Mouse (Mus musculus) hindbrain, embryonic 12.5 days (tissue): ENCODE measurements around the gene Med13l. TPM values are rescaled to one million over a fixed set of nuclear protein-coding genes. Genes with fewer than 3 reads are reported as not detected.
"Not testable (repeated sequence)": the region's sequence is repeated elsewhere in the genome, so short reads cannot be mapped to it uniquely, and the experiment has no call there.

Experiments
- ATAC-seq: fragments of 200-750 bp; cut with Nextera tagmentation; 2 replicates; pipeline ENCODE4 v1.8.0; 2017; ENCODE audit warnings: moderate TSS enrichment; ENCODE audit not compliant: low FRiP score
- H3K27ac ChIP-seq: fragments of 300-500 bp; sonication (generic); 2 replicates; pipeline ENCODE4 v1.5.1; 2016; ENCODE audit warnings: mild to moderate bottlenecking
- H3K27me3 ChIP-seq: fragments of 300-500 bp; sonication (generic); 2 replicates; pipeline ENCODE4 v1.6.1; 2016; ENCODE audit warnings: mild to moderate bottlenecking
- H3K36me3 ChIP-seq: fragments of 300-500 bp; sonication (generic); 2 replicates; pipeline ENCODE4 v1.6.1; 2016; ENCODE audit warnings: mild to moderate bottlenecking
- H3K4me1 ChIP-seq: fragments of 300-500 bp; sonication (generic); 2 replicates; pipeline ENCODE4 v1.6.1; 2016
- H3K4me2 ChIP-seq: fragments of 300-500 bp; sonication (generic); replicated peaks from 2 replicates; pipeline ENCODE4 v1.6.1; 2016; ENCODE audit warnings: mild to moderate bottlenecking
- H3K4me3 ChIP-seq: fragments of 300-500 bp; sonication (generic); 2 replicates; pipeline ENCODE4 v1.5.1; 2016; ENCODE audit warnings: mild to moderate bottlenecking
- H3K9ac ChIP-seq: fragments of 300-500 bp; sonication (generic); 2 replicates; pipeline ENCODE4 v1.6.1; 2016; ENCODE audit warnings: mild to moderate bottlenecking, moderate library complexity
- H3K9me3 ChIP-seq: fragments of 300-500 bp; sonication (generic); replicated peaks from 2 replicates; pipeline ENCODE4 v1.6.1; 2016; ENCODE audit warnings: mild to moderate bottlenecking
- WGBS: fragments of 180-500 bp; shearing (Covaris S2); methylation state at CpG from one replicate; pipeline ENCODE4 v1.1.7; 2016; 5-methylcytosine and 5-hydroxymethylcytosine counted together
- polyA plus RNA-seq: library from polyadenylated mRNA; unstranded; fragments of >200 nt; fragmentation: Nextera tagmentation; extraction: Ambion mirVana; gene quantifications from 2 replicates; pipeline ENCODE4 v1.2.1, GENCODE M21; 2016

Gene Med13l
- polyA plus RNA-seq, 1 experiment from 2014 or later, result 18.7 TPM

GRCm38 (mm10) chr5:118644041-118644440 lies 83.6 kb downstream of the Med13l start:
- H3K9ac ChIP-seq, result no peak overlapping the region
- WGBS, result 90% methylated on average over 12 of the region's 12 CpGs
- H3K27me3 ChIP-seq, result no peaks in the 10 kb centered on the region
- H3K27ac ChIP-seq, result no peak overlapping the region
- peaks cover 39% of the 10 kb centered on the region for H3K4me1 ChIP-seq
- H3K36me3 ChIP-seq, result no peaks in the 10 kb centered on the region
- no peak overlapping the region for H3K4me2 ChIP-seq
- no peak overlapping the region for H3K4me3 ChIP-seq
- H3K9me3 ChIP-seq, result no peaks in the 10 kb centered on the region
- ATAC-seq, result no peak

DNA sequence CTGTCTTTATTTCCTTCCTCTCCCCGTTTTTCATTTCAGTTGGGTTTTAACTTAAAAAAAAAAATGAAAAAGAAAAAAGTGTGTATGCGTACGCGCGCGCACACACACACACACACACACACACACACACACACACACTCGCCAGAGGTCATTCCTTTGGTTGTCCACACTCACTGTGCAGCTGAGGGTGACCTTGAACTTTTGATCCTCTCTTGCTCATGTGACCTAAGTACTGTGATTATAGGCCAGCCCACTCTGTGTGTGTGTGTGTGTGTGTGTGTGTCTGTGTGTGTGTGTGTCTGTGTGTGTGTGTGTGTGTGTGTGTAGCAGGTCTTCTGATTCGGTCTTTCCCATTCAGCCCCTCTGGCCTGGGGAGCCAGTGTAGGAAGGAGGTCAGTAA lies 84.0 kb downstream of the Med13l start:
- no peak overlapping the region for H3K4me3 ChIP-seq
- H3K27me3 ChIP-seq, result no peaks in the 10 kb centered on the region
- H3K9ac ChIP-seq, result no peak overlapping the region
- H3K4me1 ChIP-seq, result peaks cover 39% of the 10 kb centered on the region
- 94% methylated on average over 8 of the region's 8 CpGs for WGBS
- H3K36me3 ChIP-seq, result no peaks in the 10 kb centered on the region
- ATAC-seq, result no peak
- no peak overlapping the region for H3K27ac ChIP-seq
- no peak overlapping the region for H3K4me2 ChIP-seq
- H3K9me3 ChIP-seq, result no peaks in the 10 kb centered on the region

GRCm38 (mm10) chr5:118645196-118645805 lies 84.8 kb downstream of the Med13l start:
- Histone ChIP-seq H3K36me3 (no peaks in the 10 kb centered on the region), H3K27ac (no peak overlapping the region), H3K9ac (no peak overlapping the region), H3K9me3 (no peaks in the 10 kb centered on the region), H3K4me1 (peaks cover 33% of the 10 kb centered on the region), H3K27me3 (no peaks in the 10 kb centered on the region), H3K4me3 (no peak overlapping the region), H3K4me2 (no peak overlapping the region)
- ATAC-seq, result no peak
- WGBS, result 83% methylated on average over 10 of the region's 10 CpGs

- Histone ChIP-seq H3K4me3 (no peak overlapping the region), H3K27ac (no peak overlapping the region), H3K9ac (no peak overlapping the region), H3K4me2 (no peak overlapping the region), H3K27me3 (no peaks in the 10 kb centered on the region), H3K9me3 (no peaks in the 10 kb centered on the region), H3K36me3 (no peaks in the 10 kb centered on the region), H3K4me1 (peaks cover 38% of the 10 kb centered on the region)
- ATAC-seq, result no peak
- WGBS, result 67% methylated on average over 5 of the region's 5 CpGs
Observed at GRCm38 (mm10) chr5:118646897-118647296, 86.4 kb downstream of the Med13l start.

GRCm38 (mm10) chr5:118647384-118647783 lies 86.9 kb downstream of the Med13l start:
- Histone ChIP-seq H3K4me1 (peaks cover 37% of the 10 kb centered on the region), H3K4me2 (no peak overlapping the region), H3K27me3 (no peaks in the 10 kb centered on the region), H3K4me3 (no peak overlapping the region), H3K9me3 (no peaks in the 10 kb centered on the region), H3K9ac (no peak overlapping the region), H3K36me3 (no peaks in the 10 kb centered on the region), H3K27ac (no peak overlapping the region)
- 66% methylated on average over 6 of the region's 6 CpGs for WGBS
- no peak for ATAC-seq

GRCm38 (mm10) chr5:118649215-118650006 lies 88.9 kb downstream of the Med13l start:
- Histone ChIP-seq H3K27ac (no peak overlapping the region), H3K9ac (no peak overlapping the region), H3K4me1 (peaks cover 30% of the 10 kb centered on the region), H3K4me3 (no peak overlapping the region), H3K4me2 (no peak overlapping the region), H3K27me3 (no peaks in the 10 kb centered on the region), H3K36me3 (no peaks in the 10 kb centered on the region), H3K9me3 (no peaks in the 10 kb centered on the region)
- no peak for ATAC-seq
- 88% methylated on average over 10 of the region's 10 CpGs for WGBS

- Histone ChIP-seq H3K4me1 (peaks cover 34% of the 10 kb centered on the region), H3K9ac (no peak overlapping the region), H3K4me2 (no peak overlapping the region), H3K27ac (no peak overlapping the region), H3K4me3 (no peak overlapping the region), H3K36me3 (no peaks in the 10 kb centered on the region), H3K27me3 (no peaks in the 10 kb centered on the region), H3K9me3 (no peaks in the 10 kb centered on the region)
- 91% methylated on average over 4 of the region's 4 CpGs for WGBS
- ATAC-seq, result no peak
Observed at GRCm38 (mm10) chr5:118650007-118650548, 89.6 kb downstream of the Med13l start.

DNA sequence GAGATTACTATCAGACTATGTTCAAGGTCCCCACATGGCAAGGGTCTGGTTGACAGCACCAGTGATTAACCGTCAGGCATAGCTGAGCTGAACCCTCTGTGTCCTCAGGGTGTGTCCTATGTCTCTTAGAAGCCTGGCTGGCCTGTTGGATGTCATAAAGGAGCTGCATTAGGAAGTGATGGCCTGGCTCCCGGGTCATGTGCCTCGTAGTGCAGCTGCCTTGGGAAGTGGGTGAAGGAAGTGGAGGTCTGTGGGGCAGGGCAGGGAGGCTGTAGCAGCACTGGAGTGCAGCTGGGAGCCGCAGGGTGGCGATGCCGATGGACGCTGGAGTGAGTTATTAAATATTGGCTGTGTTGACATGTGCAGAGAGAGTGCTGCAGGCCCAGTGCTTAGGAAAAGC lies 90.3 kb downstream of the Med13l start:
- peaks cover 33% of the 10 kb centered on the region for H3K4me1 ChIP-seq
- ATAC-seq, result no peak
- no peaks in the 10 kb centered on the region for H3K36me3 ChIP-seq
- H3K4me3 ChIP-seq, result no peak overlapping the region
- H3K27me3 ChIP-seq, result no peaks in the 10 kb centered on the region
- no peak overlapping the region for H3K4me2 ChIP-seq
- WGBS, result 77% methylated on average over 7 of the region's 7 CpGs
- no peak overlapping the region for H3K9ac ChIP-seq
- no peak overlapping the region for H3K27ac ChIP-seq
- no peaks in the 10 kb centered on the region for H3K9me3 ChIP-seq

- H3K27ac ChIP-seq, result no peak overlapping the region
- H3K36me3 ChIP-seq, result no peaks in the 10 kb centered on the region
- H3K4me2 ChIP-seq, result no peak overlapping the region
- no peak overlapping the region for H3K9ac ChIP-seq
- ATAC-seq, result no peak
- 91% methylated on average over 8 of the region's 8 CpGs for WGBS
- H3K27me3 ChIP-seq, result no peaks in the 10 kb centered on the region
- no peak overlapping the region for H3K4me3 ChIP-seq
- no peaks in the 10 kb centered on the region for H3K9me3 ChIP-seq
- H3K4me1 ChIP-seq, result peaks cover 22% of the 10 kb centered on the region
Observed at GRCm38 (mm10) chr5:118652611-118653010, 92.1 kb downstream of the Med13l start.

GRCm38 (mm10) chr5:118653119-118653518 lies 92.6 kb downstream of the Med13l start:
- H3K9ac ChIP-seq, H3K27ac ChIP-seq, H3K36me3 ChIP-seq, H3K4me2 ChIP-seq, H3K27me3 ChIP-seq, H3K4me3 ChIP-seq, ATAC-seq, H3K9me3 ChIP-seq: not testable (repeated sequence)
- WGBS, result 95% methylated on average over 5 of the region's 5 CpGs
- H3K4me1 ChIP-seq, result peaks cover 17% of the 10 kb centered on the region

DNA sequence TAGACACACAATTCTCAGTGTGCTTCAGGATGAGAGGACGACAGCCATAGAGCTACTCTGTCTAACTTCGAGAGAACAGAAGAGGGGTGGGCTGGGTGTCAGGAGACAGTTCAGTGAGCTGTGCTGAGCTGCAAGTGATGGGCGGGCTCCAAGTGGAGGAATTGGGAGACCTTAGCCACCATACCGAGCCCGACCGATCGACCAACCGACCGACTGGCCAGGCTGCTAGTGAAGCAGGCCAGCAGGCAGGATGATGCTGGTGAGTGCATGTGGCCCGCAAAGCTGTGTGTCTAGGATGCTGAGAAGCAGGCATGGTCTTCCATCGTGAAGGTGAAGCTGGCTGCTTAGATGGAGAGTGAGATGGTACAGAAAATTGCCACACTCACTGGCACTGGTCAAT lies 94.1 kb downstream of the Med13l start:
- 73% methylated on average over 11 of the region's 11 CpGs for WGBS
- Histone ChIP-seq H3K4me1 (peaks cover 17% of the 10 kb centered on the region), H3K27me3 (no peaks in the 10 kb centered on the region), H3K9ac (0 out of 2 replicates have a peak overlapping the region, but pooled peaks have one; percentile 8), H3K4me2 (no peak overlapping the region), H3K27ac (peak overlapping the region; percentile 49), H3K9me3 (no peaks in the 10 kb centered on the region), H3K36me3 (no peaks in the 10 kb centered on the region), H3K4me3 (no peak overlapping the region)
- ATAC-seq, result 0 out of 2 replicates have a peak, but pooled peaks have one; percentile 35

DNA sequence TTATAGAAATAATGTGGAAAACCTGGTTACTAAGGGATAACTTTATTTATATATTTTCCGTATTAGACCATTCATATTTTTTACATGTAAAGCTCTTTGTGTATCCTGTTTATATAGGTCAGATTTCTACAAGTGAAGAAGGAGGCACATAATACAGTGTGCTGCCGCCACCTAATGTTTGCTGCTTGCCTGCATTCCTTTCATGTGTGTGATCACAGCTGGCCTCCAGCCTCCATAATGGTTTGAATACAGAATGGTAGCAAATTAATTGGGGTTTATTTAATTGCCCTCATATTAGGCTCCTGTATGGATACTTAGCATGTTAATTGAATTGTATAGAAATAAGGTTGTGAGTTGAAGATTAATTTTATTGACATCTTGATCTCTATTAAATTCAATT lies 94.5 kb downstream of the Med13l start:
- Histone ChIP-seq H3K27ac (no peak overlapping the region; the same call in 1 of the 2 replicates), H3K36me3 (no peaks in the 10 kb centered on the region), H3K4me3 (no peak overlapping the region), H3K27me3 (no peaks in the 10 kb centered on the region), H3K9me3 (no peaks in the 10 kb centered on the region), H3K9ac (no peak overlapping the region), H3K4me1 (peaks cover 17% of the 10 kb centered on the region), H3K4me2 (no peak overlapping the region)
- peak; percentile 63 for ATAC-seq
- WGBS, result 61% methylated on average over 2 of the region's 2 CpGs
